Mouse (Mus musculus): Measurements from ENCODE around the gene Neil1. TPM values are rescaled to one million over a fixed set of nuclear protein-coding genes. Genes with fewer than 3 reads are reported as not detected.

Neil1 gene
- polyA plus RNA-seq, 1 experiment from 2014 or later = 2.9 TPM

GRCm38 (mm10) chr9:57143212-57143611, 4.9 kb downstream of the Neil1 start:
- ATAC-seq (no peak), DNase-seq (no peak)
- no peak for TF ChIP-seq EP300 (IDR thresholded peaks at IDR 0.05; ENCODE audit: low read depth)
- TF ChIP-seq CTCF (IDR thresholded peaks at IDR 0.05; ENCODE audit: low read depth) = no peak
- H3K4me1 ChIP-seq (ENCODE audit: insufficient read depth) = peaks cover 7% of the 10 kb centered on the region
- no peak overlapping the region for H3K9ac ChIP-seq (replicated peaks)
- no peak overlapping the region for H3K4me3 ChIP-seq (ENCODE audit: low read depth, low read length)
- WGBS (ENCODE audit: insufficient replicate concordance) = 81% methylated on average over 11 of the region's 11 CpGs
- H3K9me3 ChIP-seq (ENCODE audit: low read length) = no peaks in the 10 kb centered on the region
- H3K27me3 ChIP-seq (ENCODE audit: insufficient read depth, low read length) = no peaks in the 10 kb centered on the region
- H3K36me3 ChIP-seq (replicated peaks; ENCODE audit: insufficient read depth, low read length) = peaks cover 23% of the 10 kb centered on the region
- H3K27ac ChIP-seq (ENCODE audit: low read depth) = no peak overlapping the region
- H3K4me2 ChIP-seq (ENCODE audit: low read depth, low read length) = no peak overlapping the region

- H3K9me3 ChIP-seq (ENCODE audit: low read length) = no peaks in the 10 kb centered on the region
- no peak overlapping the region for H3K4me3 ChIP-seq (ENCODE audit: low read depth, low read length)
- DNase-seq = no peak
- no peaks in the 10 kb centered on the region for H3K27me3 ChIP-seq (ENCODE audit: insufficient read depth, low read length)
- no peak overlapping the region for H3K4me2 ChIP-seq (ENCODE audit: low read depth, low read length)
- no peaks in the 10 kb centered on the region for H3K4me1 ChIP-seq (ENCODE audit: insufficient read depth)
- H3K27ac ChIP-seq (ENCODE audit: low read depth) = no peak overlapping the region
- H3K36me3 ChIP-seq (replicated peaks; ENCODE audit: insufficient read depth, low read length) = peaks cover 33% of the 10 kb centered on the region
- no peak for ATAC-seq
- H3K9ac ChIP-seq (replicated peaks) = no peak overlapping the region
- TF ChIP-seq EP300 (IDR thresholded peaks at IDR 0.05; ENCODE audit: low read depth) = no peak
- no peak for TF ChIP-seq CTCF (IDR thresholded peaks at IDR 0.05; ENCODE audit: low read depth)
- 76% methylated on average over 17 of the region's 17 CpGs for WGBS (ENCODE audit: insufficient replicate concordance)
Measured at GRCm38 (mm10) chr9:57141417-57142353, 6.4 kb downstream of the Neil1 start.

GRCm38 (mm10) chr9:57139571-57139970, 8.5 kb downstream of the Neil1 start:
- ATAC-seq (no peak), DNase-seq (no peak)
- Histone ChIP-seq H3K4me1 (ENCODE audit: insufficient read depth) (no peaks in the 10 kb centered on the region), H3K27ac (ENCODE audit: low read depth) (no peak overlapping the region), H3K36me3 (replicated peaks; ENCODE audit: insufficient read depth, low read length) (peaks cover 33% of the 10 kb centered on the region), H3K4me3 (ENCODE audit: low read depth, low read length) (no peak overlapping the region), H3K27me3 (ENCODE audit: insufficient read depth, low read length) (no peaks in the 10 kb centered on the region), H3K9ac (replicated peaks) (no peak overlapping the region), H3K9me3 (ENCODE audit: low read length) (no peaks in the 10 kb centered on the region), H3K4me2 (ENCODE audit: low read depth, low read length) (no peak overlapping the region)
- TF ChIP-seq EP300 (IDR thresholded peaks at IDR 0.05; ENCODE audit: low read depth) = no peak
- WGBS (ENCODE audit: insufficient replicate concordance) = 88% methylated on average over 5 of the region's 5 CpGs

GRCm38 (mm10) chr9:57139110-57139509, 9.0 kb downstream of the Neil1 start:
- H3K4me2 ChIP-seq (ENCODE audit: low read depth, low read length) = no peak overlapping the region
- TF ChIP-seq CTCF (IDR thresholded peaks at IDR 0.05; ENCODE audit: low read depth) (no peak), EP300 (IDR thresholded peaks at IDR 0.05; ENCODE audit: low read depth) (no peak)
- DNase-seq = no peak
- no peak for ATAC-seq
- peaks cover 37% of the 10 kb centered on the region for H3K36me3 ChIP-seq (replicated peaks; ENCODE audit: insufficient read depth, low read length)
- 91% methylated on average over 9 of the region's 9 CpGs for WGBS (ENCODE audit: insufficient replicate concordance)
- H3K4me3 ChIP-seq (ENCODE audit: low read depth, low read length) = no peak overlapping the region
- H3K9me3 ChIP-seq (ENCODE audit: low read length) = no peaks in the 10 kb centered on the region
- no peak overlapping the region for H3K27ac ChIP-seq (ENCODE audit: low read depth)
- H3K9ac ChIP-seq (replicated peaks) = no peak overlapping the region
- no peaks in the 10 kb centered on the region for H3K4me1 ChIP-seq (ENCODE audit: insufficient read depth)
- no peaks in the 10 kb centered on the region for H3K27me3 ChIP-seq (ENCODE audit: insufficient read depth, low read length)

- Histone ChIP-seq H3K4me2 (ENCODE audit: low read depth, low read length) (no peak overlapping the region), H3K4me3 (ENCODE audit: low read depth, low read length) (no peak overlapping the region), H3K9me3 (ENCODE audit: low read length) (no peaks in the 10 kb centered on the region), H3K4me1 (ENCODE audit: insufficient read depth) (no peaks in the 10 kb centered on the region), H3K27ac (ENCODE audit: low read depth) (no peak overlapping the region), H3K36me3 (replicated peaks; ENCODE audit: insufficient read depth, low read length) (peaks cover 37% of the 10 kb centered on the region), H3K9ac (replicated peaks) (no peak overlapping the region), H3K27me3 (ENCODE audit: insufficient read depth, low read length) (no peaks in the 10 kb centered on the region)
- TF ChIP-seq EP300 (IDR thresholded peaks at IDR 0.05; ENCODE audit: low read depth) (no peak), CTCF (IDR thresholded peaks at IDR 0.05; ENCODE audit: low read depth) (no peak)
- ATAC-seq (no peak), DNase-seq (no peak)
- WGBS (ENCODE audit: insufficient replicate concordance) = 88% methylated on average over 6 of the region's 6 CpGs
Measured at GRCm38 (mm10) chr9:57138507-57138906, 9.6 kb downstream of the Neil1 start.

- Histone ChIP-seq H3K27ac (ENCODE audit: low read depth) (no peak overlapping the region), H3K4me3 (ENCODE audit: low read depth, low read length) (no peak overlapping the region), H3K27me3 (ENCODE audit: insufficient read depth, low read length) (no peaks in the 10 kb centered on the region), H3K9me3 (ENCODE audit: low read length) (no peaks in the 10 kb centered on the region), H3K36me3 (replicated peaks; ENCODE audit: insufficient read depth, low read length) (peaks cover 34% of the 10 kb centered on the region), H3K4me1 (ENCODE audit: insufficient read depth) (no peaks in the 10 kb centered on the region), H3K9ac (replicated peaks) (no peak overlapping the region), H3K4me2 (ENCODE audit: low read depth, low read length) (no peak overlapping the region)
- ATAC-seq = no peak
- 81% methylated on average over 9 of the region's 9 CpGs for WGBS (ENCODE audit: insufficient replicate concordance)
- no peak for DNase-seq
- TF ChIP-seq CTCF (IDR thresholded peaks at IDR 0.05; ENCODE audit: low read depth) (no peak), EP300 (IDR thresholded peaks at IDR 0.05; ENCODE audit: low read depth) (no peak)
Measured at GRCm38 (mm10) chr9:57137777-57138176, 10.3 kb downstream of the Neil1 start.
